Mouse (Mus musculus) right cerebral cortex, postnatal 4 days (tissue): ENCODE results near the gene Agxt.
A peak's percentile ranks its signal among the peaks of the same experiment; 100 is the strongest.

ENCODE experiments used
- DNase-seq: peaks from one replicate; pipeline ENCODE4 v3.0.0-alpha.2; 2022

The Agxt gene

DNA sequence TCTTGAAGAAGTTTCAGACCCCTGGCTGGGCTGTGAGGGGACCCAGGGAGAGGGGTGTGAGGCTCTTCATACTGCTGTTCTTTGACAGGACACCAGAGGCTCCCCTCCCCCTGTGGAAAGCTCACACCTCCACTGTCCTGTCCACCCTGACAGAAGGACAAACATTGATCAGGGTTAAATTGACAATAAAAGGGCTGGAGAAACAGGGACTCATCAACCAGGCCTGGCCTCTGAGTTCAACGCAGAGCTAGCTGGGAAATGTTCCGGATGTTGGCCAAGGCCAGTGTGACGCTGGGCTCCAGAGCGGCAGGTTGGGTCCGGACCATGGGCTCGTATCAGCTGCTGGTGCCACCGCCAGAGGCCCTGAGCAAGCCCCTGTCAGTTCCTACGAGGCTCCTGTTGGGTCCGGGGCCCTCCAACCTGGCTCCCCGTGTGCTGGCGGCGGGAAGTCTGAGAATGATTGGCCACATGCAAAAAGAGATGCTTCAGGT is at the start of gene Agxt:
Gene Agxt, plus strand, starts transcription at position 205 of the 491 bp plus-strand sequence.
- DNase-seq: no peak

DNA sequence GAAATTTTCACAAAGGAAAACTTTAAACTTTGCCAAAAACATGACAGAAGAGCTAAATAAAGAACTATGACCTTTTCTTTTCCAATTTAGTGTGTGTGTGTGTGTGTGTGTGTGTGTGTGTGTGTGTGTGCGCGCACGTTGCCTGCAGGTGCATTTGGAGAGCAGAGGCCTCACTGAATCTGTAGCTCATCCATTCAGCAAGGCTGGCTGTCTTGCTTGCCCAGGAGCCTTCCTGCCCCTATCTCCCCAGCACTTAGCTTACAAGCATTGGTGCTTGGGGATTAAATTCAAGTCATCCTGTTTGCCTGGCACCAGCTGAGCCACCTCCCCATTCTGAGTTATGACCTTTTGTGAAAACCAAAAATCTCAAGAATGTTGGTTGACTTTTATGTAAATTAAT is 42.5 kb upstream of the Agxt start:
- DNase-seq: no peak

DNA sequence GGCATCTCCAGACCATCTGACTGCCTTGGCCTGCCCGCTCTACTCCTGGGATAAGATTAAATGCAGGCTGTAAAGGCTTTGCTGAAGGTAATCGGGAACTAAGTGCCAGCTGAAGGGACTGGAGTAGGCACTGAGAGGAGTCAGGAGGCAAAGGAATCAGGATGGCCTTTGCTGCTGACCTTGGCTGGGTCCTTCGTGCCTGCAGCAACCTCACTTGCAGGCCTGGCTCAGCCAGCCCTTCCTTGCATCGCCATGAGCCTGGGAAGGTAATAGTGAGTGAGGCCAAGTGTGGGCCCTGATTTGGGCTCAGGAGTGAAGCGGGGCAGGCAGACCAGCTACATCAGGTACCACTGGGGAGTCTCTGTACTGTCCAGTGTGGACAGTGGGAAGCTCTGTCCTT is 36.1 kb upstream of the Agxt start:
- no peak for DNase-seq

DNA sequence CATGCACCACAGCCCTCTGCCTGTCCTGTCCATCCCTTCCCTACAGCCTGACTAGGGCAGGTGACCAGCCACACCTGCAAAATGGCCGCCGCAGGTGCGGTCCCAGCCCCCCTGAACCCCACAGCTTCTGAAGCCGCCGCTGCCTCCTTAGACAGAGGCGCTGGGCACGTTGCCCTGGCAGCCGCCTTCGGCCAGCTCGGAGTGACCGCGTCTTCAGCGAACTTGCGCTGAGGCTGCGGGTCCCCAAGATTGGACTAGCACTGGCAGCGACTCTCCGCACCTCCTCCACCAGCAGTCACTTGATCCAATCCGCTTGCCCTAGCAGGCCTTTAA is 34.8 kb upstream of the Agxt start:
- DNase-seq: peak; percentile 57

DNA sequence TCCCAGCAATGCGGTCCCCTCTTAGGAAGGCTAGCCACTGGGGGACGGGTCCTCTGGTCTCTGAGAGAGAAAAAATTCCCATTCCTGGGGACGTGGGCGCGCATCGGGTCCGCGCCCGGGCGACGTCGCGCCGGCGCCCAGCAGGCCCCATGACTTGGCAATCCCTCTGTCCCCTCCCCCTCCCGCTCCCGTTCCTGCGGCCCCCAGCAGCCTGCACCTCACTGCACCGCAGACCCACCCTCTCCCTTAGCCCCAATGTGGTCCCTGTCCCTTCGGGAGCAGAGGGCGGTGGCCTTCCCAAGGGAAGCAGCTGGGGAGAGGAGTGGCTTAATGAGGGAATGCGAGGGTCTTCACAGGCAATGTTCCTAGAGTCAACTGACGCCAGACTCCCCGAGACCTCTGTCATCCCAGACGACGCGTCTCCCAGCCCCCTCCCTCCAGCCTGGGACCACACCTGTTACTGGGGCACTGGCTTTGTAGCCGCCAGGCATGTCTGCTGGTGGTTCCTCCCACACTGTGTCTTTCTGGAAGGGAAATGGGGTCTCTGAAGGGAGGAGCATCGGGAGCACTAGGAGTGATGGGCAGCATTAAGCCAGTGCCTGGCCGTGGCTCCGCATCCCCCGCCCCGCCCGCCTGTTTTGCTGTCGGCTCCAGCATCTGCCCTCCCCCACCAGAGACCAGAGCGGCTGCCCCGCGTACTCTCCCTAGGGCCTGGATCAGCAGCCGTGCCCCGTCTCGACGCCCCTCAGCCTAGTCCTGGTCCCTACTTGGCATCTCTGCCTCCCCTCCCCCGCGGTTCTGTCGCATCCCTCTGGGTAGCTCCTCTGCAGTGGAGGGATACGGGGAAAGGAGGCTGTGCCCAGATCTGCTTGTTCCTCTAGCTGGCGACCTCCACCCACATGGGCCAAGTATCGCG is 34.2 kb upstream of the Agxt start:
- peak; percentile 80 for DNase-seq

DNA sequence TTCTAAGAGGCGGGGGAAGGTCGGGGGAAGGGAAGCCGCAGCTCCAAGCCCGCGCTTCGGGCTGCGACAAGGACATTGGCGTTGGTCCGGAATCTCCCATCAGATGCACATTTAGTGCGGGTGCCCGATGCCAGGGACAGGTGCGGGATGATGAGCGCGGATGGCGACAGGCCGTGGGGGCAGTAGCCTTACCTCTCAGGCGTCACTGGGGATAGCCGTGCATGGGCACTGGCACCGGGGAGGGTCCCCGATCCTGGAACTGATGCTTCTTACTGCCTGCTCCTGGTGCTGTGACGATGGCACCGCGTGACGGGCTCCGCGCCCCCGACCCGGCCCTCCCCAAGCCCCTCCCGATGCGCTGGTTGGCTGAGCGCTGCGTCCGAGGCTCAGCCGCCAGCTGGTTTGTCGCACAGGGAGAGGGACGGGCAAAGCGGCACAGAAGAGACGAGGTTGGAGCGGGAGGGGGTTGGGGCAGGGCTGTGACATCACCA is 33.4 kb upstream of the Agxt start, which contains the start of gene Kif1a:
Gene Kif1a, minus strand, starts transcription at position 381 of the 491 bp plus-strand sequence.
- DNase-seq: peak; percentile 91

DNA sequence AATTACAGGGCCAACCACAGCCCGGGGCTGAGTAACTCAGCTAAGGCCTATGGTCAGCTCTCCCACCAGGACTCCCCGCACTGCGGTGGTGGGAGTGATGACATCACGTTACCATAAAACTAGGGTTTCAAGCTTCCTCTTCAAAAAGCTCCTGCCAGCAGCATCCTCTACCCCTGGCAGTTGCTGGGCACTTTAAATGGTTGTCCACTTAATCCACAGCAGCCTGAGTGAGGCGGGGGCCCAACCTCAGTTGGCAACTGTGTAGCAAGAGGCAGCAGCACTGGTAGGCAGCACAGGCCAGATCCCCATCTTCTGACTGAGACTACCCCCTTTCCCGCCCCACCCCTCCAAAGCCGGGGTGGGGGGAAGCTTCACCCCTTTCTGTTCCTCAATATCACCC is 32.3 kb upstream of the Agxt start:
- DNase-seq: no peak

DNA sequence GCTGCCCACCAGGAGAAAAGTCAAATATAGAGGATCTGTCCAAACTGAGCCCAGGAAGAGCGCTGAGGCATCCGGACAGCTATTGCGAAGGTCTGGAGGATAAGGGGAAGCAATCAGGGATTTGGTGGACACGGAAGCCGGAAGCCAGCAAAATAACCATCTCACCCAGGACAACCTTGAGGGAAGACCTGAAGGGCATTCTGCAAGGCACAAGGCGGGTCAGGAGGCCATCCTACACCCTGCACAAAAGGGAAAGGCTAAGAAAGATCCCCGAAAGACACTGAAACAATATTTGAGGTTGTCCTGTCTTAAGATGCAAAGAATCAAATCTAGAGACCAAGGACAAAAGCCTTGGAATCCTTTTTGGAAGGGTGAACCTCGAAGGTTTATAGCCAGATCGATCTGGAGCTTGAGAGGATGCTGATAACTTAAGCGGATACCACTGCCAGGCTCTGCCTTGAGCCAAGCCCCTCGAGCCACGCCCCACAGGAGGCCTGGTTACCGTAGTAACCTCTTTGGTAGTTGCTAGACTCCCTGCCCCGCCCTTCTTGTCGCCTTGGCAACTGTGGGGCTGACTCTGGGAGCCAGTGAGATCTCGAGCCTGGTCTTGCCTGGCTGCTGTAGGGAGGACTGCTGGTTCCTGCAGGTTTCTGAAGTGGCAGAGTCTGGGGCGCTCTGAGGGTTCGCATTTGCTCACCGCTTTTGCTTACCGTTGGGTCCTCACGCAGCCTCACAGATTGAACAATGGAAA is 20.2 kb upstream of the Agxt start:
- DNase-seq: peak; percentile 78

DNA sequence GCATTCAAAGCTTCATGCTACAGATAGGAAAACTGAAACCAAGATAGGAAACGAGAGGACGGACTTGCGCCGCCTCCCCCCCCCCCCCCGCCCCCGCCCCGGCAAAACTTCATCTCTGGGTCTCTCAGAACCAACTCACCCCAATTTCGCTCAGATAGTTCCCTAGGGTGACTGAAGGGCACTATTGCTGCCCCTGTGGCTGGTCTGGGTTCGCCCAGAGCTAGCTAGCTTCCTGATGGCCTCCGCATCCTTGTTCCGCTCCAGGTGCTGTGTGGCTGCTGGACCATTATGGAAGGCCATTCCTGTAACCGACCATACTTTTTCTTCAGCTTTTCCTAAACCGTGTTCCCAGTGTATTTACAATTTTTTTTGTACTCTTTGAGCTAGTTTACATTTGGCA is 19.6 kb upstream of the Agxt start:
- no peak for DNase-seq

DNA sequence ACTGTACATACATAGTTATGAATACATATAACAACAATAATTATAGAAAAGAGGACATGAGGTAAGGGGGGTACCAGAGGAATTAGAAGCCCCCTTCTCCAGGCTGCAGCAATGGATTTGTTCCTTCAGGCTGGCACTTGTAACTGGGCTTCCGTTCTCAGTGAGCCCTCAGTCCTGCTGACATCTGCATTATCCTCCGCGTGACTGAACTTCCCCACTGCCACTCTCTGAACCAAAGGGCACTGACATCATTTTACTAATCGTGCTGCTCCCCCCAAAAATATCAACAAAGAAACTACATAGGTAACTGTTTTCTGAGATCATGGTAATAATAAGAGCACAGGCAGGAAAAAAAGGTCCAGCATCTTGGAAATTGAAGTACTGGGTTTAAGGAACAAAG is 16.2 kb upstream of the Agxt start:
- no peak for DNase-seq

DNA sequence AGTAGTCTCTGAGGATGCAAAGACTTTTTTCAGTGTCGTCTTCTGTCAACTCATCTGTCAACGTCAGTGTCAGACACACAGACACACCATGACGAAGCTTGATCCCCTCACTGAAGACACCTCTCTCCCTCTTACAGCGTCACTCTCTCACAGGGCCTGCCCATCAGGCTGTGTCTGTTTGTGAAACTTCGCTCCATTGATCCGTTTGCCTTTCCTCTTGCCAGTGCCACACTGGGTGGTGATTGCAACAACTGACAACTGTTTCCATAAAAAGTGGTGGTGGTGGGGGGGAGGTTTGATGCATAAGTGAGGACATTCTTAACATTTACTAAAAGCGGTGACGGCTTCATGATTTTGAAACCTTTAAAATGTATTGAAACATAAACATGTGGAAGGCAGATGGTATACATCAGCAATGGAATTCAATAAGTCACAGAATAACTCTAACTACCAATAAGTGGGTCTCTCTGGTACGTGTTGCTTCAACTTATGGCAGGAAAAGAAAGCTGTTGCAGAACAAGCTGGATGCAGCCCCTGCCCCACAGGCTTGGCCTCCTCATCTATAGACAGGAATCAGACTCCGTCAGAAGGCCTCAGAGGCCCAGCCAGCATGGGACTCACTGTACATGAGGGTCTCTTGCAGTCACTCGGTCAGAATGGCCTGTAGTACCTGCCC is 11.7 kb upstream of the Agxt start:
- no peak for DNase-seq

DNA sequence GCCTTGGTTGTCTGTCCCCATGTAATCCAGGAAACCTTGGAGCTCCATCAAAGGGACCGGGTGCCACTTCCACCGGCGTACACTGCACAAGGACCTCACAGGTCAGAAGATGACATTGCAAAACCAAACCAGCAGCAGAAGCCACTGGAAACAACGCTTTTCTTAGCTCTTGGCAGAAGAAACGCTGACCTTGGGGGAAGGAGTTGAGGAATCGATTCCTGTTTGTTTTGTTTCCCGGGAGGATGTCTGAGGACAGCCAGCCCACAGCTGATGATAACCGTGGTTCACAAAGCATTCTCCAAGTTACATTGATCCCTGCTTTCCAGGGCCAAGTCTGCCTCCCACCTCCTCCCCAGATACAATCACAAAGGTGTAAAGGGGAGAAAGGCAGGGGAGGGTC is 11.0 kb upstream of the Agxt start:
- no peak for DNase-seq

DNA sequence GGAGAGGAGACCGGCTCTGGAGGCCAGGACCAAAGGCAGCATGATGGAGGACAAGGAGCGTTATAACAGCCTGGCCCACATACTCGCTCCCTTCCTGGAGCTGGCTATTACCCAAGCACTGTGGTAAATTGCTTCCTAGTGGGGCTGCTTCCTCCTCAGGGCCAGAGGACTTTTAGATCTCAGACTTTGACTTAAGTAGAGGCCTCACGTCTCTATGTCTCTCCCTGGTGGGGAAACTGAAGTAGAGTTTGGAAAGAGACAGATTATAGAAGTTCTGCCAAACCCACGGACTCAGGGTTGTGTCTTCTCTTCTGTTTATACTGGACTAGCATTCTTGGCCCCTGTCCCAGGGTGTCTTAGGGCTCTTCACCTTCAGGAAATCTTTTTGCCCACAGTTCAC is 9.8 kb upstream of the Agxt start:
- DNase-seq: no peak

DNA sequence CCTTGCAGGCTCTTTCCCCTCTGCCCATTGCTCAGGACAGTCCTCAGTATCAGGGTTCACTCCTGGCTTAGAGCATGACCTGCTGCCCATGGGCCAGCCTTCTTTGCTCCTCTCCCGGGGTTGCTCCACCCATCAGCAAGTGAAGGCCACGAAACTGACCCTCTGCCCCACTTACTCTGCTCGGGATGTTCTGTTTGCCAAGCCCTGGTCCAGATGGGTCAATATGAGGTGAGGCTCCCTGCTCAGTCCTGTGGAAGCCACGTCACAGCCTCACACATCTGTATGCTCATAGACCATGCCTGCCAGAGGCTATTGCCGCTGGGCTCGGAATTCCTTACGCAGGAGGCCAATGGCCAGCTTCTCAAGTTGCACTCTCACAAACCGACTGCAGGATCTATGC is 6.8 kb upstream of the Agxt start:
- DNase-seq: no peak

DNA sequence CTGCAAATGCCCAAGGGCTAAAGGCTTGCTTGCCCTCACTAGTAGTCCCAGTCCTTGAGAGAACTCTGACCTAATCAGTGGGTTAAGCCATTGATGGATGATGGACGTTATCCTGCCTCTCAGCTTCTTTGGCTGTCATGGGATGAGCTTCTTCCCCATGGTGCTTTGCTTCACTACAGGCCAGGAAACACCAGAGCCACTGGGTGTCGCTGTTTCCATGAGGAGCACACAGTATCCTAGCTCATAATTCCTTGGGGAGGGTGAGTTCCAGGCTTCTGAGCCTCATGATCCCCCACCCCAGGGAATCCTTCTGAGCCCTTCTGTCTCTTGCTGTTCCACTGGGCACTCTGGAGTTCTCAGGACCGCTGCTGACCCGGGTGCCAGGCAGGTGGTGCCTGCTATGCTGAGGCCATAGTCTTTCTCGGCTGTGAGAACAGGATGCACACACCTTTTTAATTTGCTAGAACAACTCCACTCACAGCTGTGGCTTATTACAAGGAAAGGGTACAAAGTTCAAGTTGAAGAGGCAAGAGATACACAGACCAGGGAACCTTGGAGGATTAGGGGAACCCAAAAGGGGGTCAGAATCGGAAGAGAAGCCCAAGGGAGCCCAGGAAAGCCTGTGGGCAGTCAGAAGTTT is 6.2 kb upstream of the Agxt start:
- DNase-seq: peak; percentile 79

DNA sequence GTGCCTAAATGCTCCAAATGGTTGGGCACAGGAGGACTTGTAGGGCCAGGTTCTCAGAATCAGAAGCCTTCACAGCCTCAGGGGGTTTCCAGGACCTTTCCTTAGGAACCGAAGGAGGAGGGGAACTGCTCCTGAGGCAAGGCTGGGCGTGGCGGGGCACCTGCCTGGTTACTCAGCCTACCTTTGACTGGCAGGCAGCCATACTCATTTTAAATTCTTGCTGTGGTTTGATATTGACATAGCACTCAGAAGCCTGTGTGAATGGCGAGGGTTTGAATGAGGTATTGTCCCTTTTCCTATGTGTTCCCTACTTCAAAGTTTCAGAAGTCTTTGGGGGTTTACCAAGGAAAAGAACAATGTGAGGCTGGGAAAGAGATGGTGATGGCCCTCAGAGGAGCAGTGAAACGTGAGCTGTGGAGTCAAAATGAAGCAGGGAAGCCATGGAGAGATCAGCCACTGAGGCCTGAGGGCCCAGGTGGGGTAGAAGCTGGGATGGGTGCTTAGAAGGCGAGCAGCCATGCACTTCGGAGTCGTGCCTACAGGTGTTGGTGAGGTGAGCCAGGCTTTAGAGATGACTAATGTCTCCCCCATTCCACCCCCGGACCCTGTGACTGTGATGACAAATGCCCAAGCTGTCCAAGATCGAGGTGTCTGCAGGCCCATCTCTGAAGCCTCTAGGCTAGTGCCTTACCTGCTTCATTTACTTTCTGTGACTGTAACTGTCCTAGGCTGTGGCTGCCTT is 4.6 kb upstream of the Agxt start:
- no peak for DNase-seq

DNA sequence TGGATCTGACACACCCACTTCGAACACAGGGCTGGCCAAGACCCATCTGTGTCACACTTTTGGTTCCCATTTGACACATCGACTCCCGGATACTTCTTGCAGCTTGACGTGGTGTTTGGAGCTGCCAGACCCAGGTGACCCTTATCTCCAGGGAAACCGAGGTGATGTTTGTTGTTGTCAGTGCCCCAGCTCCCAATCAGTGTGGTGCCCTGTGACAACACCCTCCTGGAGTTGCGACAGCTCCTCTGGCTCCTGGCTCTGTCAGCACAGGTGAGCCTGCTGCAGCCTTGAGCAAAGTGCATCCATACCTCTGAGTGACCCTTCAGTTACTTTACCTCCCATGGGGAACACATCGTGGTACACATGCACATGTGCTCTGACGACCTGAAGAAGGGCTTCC is 2.4 kb upstream of the Agxt start:
- no peak for DNase-seq

DNA sequence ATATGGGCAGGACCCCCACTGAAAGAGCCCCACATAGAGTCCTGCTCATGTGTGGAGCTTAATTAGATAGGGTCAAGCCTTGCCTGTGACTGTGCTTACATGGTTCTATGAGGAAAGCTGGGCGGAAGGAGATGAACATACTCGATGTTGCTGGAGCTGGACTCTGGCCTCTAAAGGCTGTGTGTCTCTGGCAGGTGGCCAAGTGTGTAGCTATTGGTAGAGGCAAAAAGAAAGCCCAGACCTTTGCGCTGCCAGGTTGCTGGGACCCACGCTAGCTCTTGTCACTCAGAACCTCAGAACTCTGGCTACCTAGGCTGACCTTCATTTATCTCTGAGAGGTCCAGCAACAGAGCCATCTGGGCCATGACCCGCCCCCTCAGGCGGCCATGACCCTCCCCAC is 3.5 kb downstream of the Agxt start:
- DNase-seq: no peak

DNA sequence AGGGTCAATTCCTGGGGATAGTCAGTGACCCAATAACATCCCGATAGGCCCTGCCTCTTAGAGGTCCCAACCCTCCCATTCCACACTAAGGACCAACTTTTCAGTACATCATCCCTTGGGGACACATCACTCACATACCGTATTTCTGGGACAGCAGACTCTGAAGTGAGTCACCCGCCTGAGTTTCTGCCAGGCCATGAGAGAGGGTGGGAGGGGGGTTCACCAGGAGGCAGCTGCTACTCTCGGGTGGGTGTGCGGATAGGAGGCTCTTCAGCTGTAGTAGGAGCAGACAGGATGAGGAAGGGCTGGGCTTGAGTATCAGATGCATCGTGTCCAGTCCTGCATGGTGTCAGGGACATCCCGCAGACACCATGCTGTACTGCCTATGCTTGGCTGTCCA is 4.7 kb downstream of the Agxt start:
- no peak for DNase-seq

DNA sequence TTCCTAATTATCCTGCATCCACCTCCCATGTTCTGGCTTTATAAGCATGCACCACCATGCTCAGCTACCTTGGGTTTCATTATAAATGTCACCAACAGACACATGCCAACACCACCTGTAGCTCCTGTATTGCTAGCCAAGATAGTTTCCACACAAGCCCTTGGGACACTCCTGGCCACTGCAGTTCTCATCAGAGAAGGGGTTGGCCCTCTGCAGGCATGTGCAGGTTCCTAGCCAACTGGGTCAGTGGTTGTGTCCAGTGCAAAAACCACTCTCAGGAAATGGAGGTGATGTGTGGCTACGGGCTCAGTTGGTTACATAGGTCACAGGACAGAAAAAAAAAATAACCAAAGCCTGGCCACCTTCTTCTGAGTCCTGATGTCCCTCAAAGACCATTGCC is 7.8 kb downstream of the Agxt start:
- DNase-seq: no peak

DNA sequence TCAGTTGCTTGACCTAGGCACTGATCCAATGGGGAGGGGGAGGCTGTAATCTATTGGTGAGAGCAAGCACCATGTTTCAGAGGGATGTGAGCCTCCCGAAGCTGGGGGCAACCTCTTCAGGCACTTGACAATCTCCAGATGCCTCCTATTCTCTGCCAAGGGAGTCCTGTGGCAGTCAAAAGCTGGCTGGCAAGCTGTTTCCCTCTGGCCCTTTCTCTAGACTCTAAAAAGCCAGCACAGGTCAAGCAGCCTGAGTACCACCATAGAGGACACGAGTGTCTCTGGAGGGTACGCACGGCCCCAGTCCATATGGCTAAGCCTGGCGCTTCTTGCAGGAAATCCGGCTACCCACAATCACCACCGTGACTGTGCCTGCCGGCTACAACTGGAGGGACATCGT is 9.1 kb downstream of the Agxt start:
- no peak for DNase-seq
